Mouse (Mus musculus): ENCODE measurements around the gene Morc3. TPM values are rescaled to one million over a fixed set of nuclear protein-coding genes. Genes with fewer than 3 reads are reported as not detected.
A peak's percentile ranks its signal among the peaks of the same experiment; 100 is the strongest.

Morc3 gene
- polyA plus RNA-seq, 1 experiment from 2014 or later: 27.0 TPM

DNA sequence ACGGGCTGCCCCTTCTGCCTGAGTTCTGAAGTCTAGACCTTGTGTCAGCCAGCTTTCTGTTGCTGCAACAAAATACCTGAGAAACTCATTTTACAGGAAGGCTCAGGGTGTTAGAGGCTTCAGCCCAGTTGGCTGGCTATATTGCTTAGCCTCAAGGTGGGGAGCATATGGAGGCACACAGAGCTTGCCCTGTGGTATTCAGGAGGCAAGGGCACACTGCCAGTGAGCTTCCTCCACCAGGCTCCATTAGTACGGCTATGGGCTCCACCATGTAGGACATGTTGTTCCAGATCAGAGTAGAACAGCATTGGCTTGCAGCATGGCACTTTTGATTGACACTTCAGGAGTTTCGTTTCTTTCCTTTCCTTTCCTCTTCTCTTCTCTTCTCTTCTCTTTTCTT lies 32.9 kb upstream of the Morc3 start:
- no peak for DNase-seq (ENCODE audit: low spot score)
- H3K36me3 ChIP-seq (ENCODE audit: insufficient read depth, low read length): peaks cover 4% of the 10 kb centered on the region; the same call in 1 of the 2 replicates
- 89% methylated on average over 3 of the region's 3 CpGs for WGBS
- H3K9ac ChIP-seq (ENCODE audit: low read depth, low read length): no peak overlapping the region
- H3K4me1 ChIP-seq (replicated peaks; ENCODE audit: insufficient read depth, low read length): no peaks in the 10 kb centered on the region
- H3K4me3 ChIP-seq (replicated peaks; ENCODE audit: low read depth, low read length): no peak overlapping the region
- H3K4me2 ChIP-seq (ENCODE audit: low read length): no peak overlapping the region
- H3K27me3 ChIP-seq (ENCODE audit: insufficient read depth, low read length): no peaks in the 10 kb centered on the region
- no peak for TF ChIP-seq CTCF (IDR thresholded peaks at IDR 0.05; ENCODE audit: low read depth)
- H3K27ac ChIP-seq: no peak overlapping the region
- H3K9me3 ChIP-seq (replicated peaks; ENCODE audit: low read length): no peaks in the 10 kb centered on the region
- no peak for ATAC-seq (replicated peaks; ENCODE audit: low FRiP score, low read depth)

- Histone ChIP-seq H3K36me3 (ENCODE audit: insufficient read depth, low read length) (peaks cover 4% of the 10 kb centered on the region; the same call in 1 of the 2 replicates), H3K4me3 (replicated peaks; ENCODE audit: low read depth, low read length) (no peak overlapping the region), H3K27me3 (ENCODE audit: insufficient read depth, low read length) (no peaks in the 10 kb centered on the region), H3K27ac (no peak overlapping the region), H3K9me3 (replicated peaks; ENCODE audit: low read length) (no peaks in the 10 kb centered on the region), H3K9ac (ENCODE audit: low read depth, low read length) (no peak overlapping the region), H3K4me1 (replicated peaks; ENCODE audit: insufficient read depth, low read length) (no peaks in the 10 kb centered on the region), H3K4me2 (ENCODE audit: low read length) (no peak overlapping the region)
- no peak for ATAC-seq (replicated peaks; ENCODE audit: low FRiP score, low read depth)
- 95% methylated on average over 16 of the region's 16 CpGs for WGBS
- no peak for DNase-seq (ENCODE audit: low spot score)
- TF ChIP-seq CTCF (IDR thresholded peaks at IDR 0.05; ENCODE audit: low read depth): no peak
Observed at GRCm38 (mm10) chr16:93799936-93800335, 32.0 kb upstream of the Morc3 start.

DNA sequence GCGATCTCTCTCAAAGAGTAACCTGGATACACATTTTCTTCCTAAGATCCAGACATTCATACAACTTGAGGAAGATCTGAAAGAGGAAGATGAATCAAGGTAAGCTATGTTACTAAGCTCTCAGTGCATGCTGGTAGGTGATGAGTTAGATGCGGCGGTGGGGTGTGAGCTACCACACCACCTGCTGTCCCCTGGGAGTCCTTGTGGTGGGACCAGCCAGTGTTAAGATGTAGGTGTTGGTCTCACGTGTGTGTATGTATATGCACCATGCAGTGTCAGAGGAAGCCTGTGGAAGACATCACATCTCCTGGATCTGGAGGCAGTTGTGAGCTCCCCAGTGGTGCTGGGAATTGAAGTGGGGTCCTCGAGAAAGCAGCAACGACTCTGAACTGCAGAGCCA lies 24.8 kb upstream of the Morc3 start:
- Histone ChIP-seq H3K27ac (no peak overlapping the region), H3K4me3 (replicated peaks; ENCODE audit: low read depth, low read length) (no peak overlapping the region), H3K4me2 (ENCODE audit: low read length) (no peak overlapping the region), H3K9ac (ENCODE audit: low read depth, low read length) (no peak overlapping the region), H3K27me3 (ENCODE audit: insufficient read depth, low read length) (no peaks in the 10 kb centered on the region), H3K4me1 (replicated peaks; ENCODE audit: insufficient read depth, low read length) (peaks cover 16% of the 10 kb centered on the region; the same call in 1 of the 2 replicates), H3K9me3 (replicated peaks; ENCODE audit: low read length) (no peaks in the 10 kb centered on the region), H3K36me3 (ENCODE audit: insufficient read depth, low read length) (0 out of 2 replicates have a peak, but pooled peaks cover 8% of the 10 kb centered on the region)
- ATAC-seq (replicated peaks; ENCODE audit: low FRiP score, low read depth): no peak
- WGBS: 90% methylated on average over 6 of the region's 6 CpGs
- DNase-seq (ENCODE audit: low spot score): no peak
- TF ChIP-seq CTCF (IDR thresholded peaks at IDR 0.05; ENCODE audit: low read depth): no peak

DNA sequence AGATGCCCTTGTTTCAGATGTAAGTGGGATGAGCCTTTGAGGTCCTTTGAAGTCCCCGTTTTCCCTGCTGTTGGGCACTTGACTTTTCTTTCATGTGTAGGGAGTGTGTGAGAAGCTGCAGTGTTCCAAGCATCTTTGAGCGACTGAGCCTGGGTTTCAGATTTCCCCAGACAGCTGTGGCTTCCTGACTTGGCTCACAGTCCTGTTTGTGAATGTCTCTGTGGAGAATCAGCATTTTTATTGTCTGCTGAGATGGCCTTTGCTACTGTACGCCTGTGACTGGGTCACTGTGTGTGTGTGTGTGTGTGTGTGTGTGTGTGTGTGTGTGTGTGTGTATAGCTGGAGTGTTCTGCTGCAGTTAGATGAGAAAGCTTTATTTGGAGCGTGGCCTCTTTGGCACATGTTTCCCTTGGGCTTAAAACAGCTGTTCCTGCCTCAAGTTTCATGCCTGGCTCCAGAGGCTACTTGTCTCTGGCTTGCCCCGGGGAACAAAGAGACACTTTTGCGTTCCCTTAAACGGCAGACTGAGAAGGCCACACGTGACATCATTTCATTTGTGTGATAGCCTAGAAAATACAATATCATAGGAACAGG lies 23.9 kb upstream of the Morc3 start:
- DNase-seq (ENCODE audit: low spot score) (peak; percentile 92), ATAC-seq (replicated peaks; ENCODE audit: low FRiP score, low read depth) (no peak; the same call in 1 of the 2 replicates)
- no peaks in the 10 kb centered on the region for H3K9me3 ChIP-seq (replicated peaks; ENCODE audit: low read length)
- TF ChIP-seq CTCF (IDR thresholded peaks at IDR 0.05; ENCODE audit: low read depth): no peak
- no peak overlapping the region for H3K9ac ChIP-seq (ENCODE audit: low read depth, low read length)
- 10% methylated on average over 8 of the region's 8 CpGs for WGBS
- H3K4me3 ChIP-seq (replicated peaks; ENCODE audit: low read depth, low read length): no peak overlapping the region
- H3K4me2 ChIP-seq (ENCODE audit: low read length): no peak overlapping the region
- H3K36me3 ChIP-seq (ENCODE audit: insufficient read depth, low read length): 0 out of 2 replicates have a peak, but pooled peaks cover 12% of the 10 kb centered on the region
- no peaks in the 10 kb centered on the region for H3K27me3 ChIP-seq (ENCODE audit: insufficient read depth, low read length)
- peak overlapping the region; percentile 14; the same call in 1 of the 2 replicates for H3K27ac ChIP-seq
- peaks cover 16% of the 10 kb centered on the region; the same call in 1 of the 2 replicates for H3K4me1 ChIP-seq (replicated peaks; ENCODE audit: insufficient read depth, low read length)

DNA sequence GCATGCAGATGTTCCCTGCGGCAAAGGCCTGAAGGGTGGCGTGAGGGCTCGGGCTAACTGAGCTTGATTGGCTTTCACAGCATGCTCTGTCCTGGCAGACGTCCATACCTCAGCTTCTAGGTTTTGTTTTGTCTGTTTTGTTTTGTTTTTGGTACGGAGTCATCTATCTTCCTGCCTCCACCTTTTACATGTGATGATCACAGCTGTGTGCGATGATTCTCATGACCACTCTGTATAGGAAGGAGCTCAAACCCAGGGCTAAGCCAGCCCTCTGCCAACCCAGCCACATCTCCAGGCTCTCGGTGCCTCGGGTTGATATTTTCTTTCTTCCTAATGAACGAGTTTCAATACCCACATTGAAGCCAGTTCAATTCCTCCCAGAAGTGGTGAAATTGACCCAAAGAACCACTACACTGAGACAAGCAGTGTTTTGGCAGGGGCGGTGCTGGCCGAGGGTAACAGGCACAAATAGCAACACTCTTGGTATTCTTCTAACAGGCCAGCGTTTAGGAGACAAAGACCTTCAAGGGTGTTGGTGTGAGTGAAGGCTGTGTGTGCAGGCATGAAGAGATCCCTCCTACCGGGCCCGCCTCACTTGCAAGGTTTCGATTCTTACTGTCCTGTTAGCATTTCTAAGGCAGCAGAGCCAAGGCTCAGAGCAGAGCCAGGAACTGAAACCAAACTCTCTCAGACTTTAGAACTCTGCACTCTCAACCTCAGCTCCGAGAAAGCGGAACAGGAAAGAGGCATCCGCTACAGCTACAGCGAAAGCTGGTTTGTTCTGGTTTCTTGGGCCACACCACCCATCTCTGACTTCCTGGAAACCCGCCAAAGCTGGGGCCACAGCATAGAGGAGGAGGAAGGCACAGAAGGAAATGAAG lies 15.8 kb upstream of the Morc3 start:
- Histone ChIP-seq H3K27ac (peak overlapping the region; percentile 72), H3K9me3 (replicated peaks; ENCODE audit: low read length) (no peaks in the 10 kb centered on the region), H3K4me2 (ENCODE audit: low read length) (no peak overlapping the region), H3K4me3 (replicated peaks; ENCODE audit: low read depth, low read length) (no peak overlapping the region), H3K4me1 (replicated peaks; ENCODE audit: insufficient read depth, low read length) (peaks cover 6% of the 10 kb centered on the region; the same call in 1 of the 2 replicates), H3K36me3 (ENCODE audit: insufficient read depth, low read length) (0 out of 2 replicates have a peak, but pooled peaks cover 5% of the 10 kb centered on the region), H3K27me3 (ENCODE audit: insufficient read depth, low read length) (no peaks in the 10 kb centered on the region), H3K9ac (ENCODE audit: low read depth, low read length) (no peak overlapping the region)
- ATAC-seq (replicated peaks; ENCODE audit: low FRiP score, low read depth): peak; percentile 48
- WGBS: 42% methylated on average over 20 of the region's 20 CpGs
- no peak for TF ChIP-seq CTCF (IDR thresholded peaks at IDR 0.05; ENCODE audit: low read depth)
- peak; percentile 74 for DNase-seq (ENCODE audit: low spot score)

- H3K9ac ChIP-seq (ENCODE audit: low read depth, low read length): no peak overlapping the region
- no peak for TF ChIP-seq CTCF (IDR thresholded peaks at IDR 0.05; ENCODE audit: low read depth)
- 51% methylated on average over 7 of the region's 7 CpGs for WGBS
- H3K4me2 ChIP-seq (ENCODE audit: low read length): no peak overlapping the region
- no peaks in the 10 kb centered on the region for H3K9me3 ChIP-seq (replicated peaks; ENCODE audit: low read length)
- no peak overlapping the region for H3K4me3 ChIP-seq (replicated peaks; ENCODE audit: low read depth, low read length)
- 0 out of 2 replicates have a peak, but pooled peaks cover 5% of the 10 kb centered on the region for H3K36me3 ChIP-seq (ENCODE audit: insufficient read depth, low read length)
- H3K4me1 ChIP-seq (replicated peaks; ENCODE audit: insufficient read depth, low read length): peaks cover 6% of the 10 kb centered on the region; the same call in 1 of the 2 replicates
- no peak for ATAC-seq (replicated peaks; ENCODE audit: low FRiP score, low read depth)
- DNase-seq (ENCODE audit: low spot score): peak; percentile 40
- H3K27me3 ChIP-seq (ENCODE audit: insufficient read depth, low read length): no peaks in the 10 kb centered on the region
- peak overlapping the region; percentile 72 for H3K27ac ChIP-seq
Observed at GRCm38 (mm10) chr16:93816861-93817260, 15.1 kb upstream of the Morc3 start.
